Mouse (Mus musculus) C2C12 (cell line): ENCODE data around the gene Stbd1.

Experiments used
- CEBPB ChIP-seq: IDR thresholded peaks from one replicate; pipeline ENCODE4 v1.6.1; 2011; ENCODE audit warnings: low read depth, mild to moderate bottlenecking, control low read depth, moderate library complexity
- CTCF ChIP-seq: IDR thresholded peaks from one replicate; pipeline ENCODE4 v1.5.1; 2011; ENCODE audit not compliant: control insufficient read depth, insufficient read depth, insufficient read length
- MAX ChIP-seq: IDR thresholded peaks from one replicate; pipeline ENCODE4 v1.6.1; 2011; ENCODE audit warnings: mild to moderate bottlenecking, control low read depth
- MYOD1 ChIP-seq: IDR thresholded peaks from one replicate; pipeline ENCODE4 v1.6.1; 2011; ENCODE audit warnings: low read depth; ENCODE audit not compliant: control insufficient read depth, insufficient read length
- MYOG ChIP-seq: IDR thresholded peaks from one replicate; pipeline ENCODE4 v1.6.1; 2011; ENCODE audit not compliant: control insufficient read depth, insufficient read length; ENCODE audit errors: extremely low read depth
- USF1 ChIP-seq: IDR thresholded peaks from one replicate; pipeline ENCODE4 v1.6.1; 2011; ENCODE audit warnings: low read depth, mild to moderate bottlenecking, control low read depth, moderate library complexity

DNA sequence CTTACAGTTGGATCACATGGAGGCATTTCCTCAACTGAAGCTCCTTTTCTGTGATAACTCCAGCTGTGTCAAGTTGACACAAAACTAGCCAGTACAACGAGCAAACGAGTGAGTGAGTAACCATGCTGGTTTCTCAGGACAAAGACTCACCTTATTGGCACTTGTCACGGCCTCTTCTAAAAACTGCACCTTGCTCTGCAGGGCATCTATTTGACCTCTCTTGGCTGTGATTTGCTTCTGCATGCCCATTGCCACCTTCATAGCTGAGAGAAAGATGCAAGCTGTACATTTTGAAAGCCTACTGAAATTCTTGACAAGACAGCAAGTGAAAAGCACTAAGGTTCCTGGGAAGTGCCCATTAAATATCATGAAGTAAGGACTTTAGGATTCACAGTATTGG, 38.0 kb downstream of the Stbd1 start:
- TF ChIP-seq CTCF = no peak
- TF ChIP-seq MAX = no peak
- no peak for TF ChIP-seq USF1
- TF ChIP-seq CEBPB = no peak
- no peak for TF ChIP-seq MYOD1
- TF ChIP-seq MYOG = no peak
